Mouse (Mus musculus) testis, adult 2 months (tissue): ENCODE measurements around the gene Samt1. TPM values are rescaled to one million over a fixed set of nuclear protein-coding genes. Genes with fewer than 3 reads are reported as not detected.
"Not testable (repeated sequence)": the region's sequence is repeated elsewhere in the genome, so short reads cannot be mapped to it uniquely, and the experiment has no call there.

Experiments
- H3K27ac ChIP-seq: fragments of 200-500 bp; 2 replicates; pipeline ENCODE4 v1.5.1; 2012; ENCODE audit warnings: low read depth, low read length; ENCODE audit not compliant: control insufficient read depth, insufficient read depth
- H3K27me3 ChIP-seq: fragments of 200-500 bp; 2 replicates; pipeline ENCODE4 v1.6.1; 2012; ENCODE audit warnings: mild to moderate bottlenecking, low read length, moderate library complexity; ENCODE audit not compliant: control insufficient read depth, insufficient read depth
- H3K36me3 ChIP-seq: fragments of 200-500 bp; 2 replicates; pipeline ENCODE4 v1.6.1; 2012; ENCODE audit warnings: mild to moderate bottlenecking, low read length; ENCODE audit not compliant: control insufficient read depth, insufficient read depth
- H3K4me1 ChIP-seq: fragments of 200-500 bp; 2 replicates; pipeline ENCODE4 v1.6.1; 2012; ENCODE audit warnings: low read length; ENCODE audit not compliant: control insufficient read depth, insufficient read depth
- H3K4me3 ChIP-seq: fragments of 200-500 bp; 2 replicates; pipeline ENCODE4 v1.5.1; 2012; ENCODE audit warnings: low read depth, mild to moderate bottlenecking, low read length, moderate library complexity, mixed read lengths; ENCODE audit not compliant: control insufficient read depth
- CTCF ChIP-seq: fragments of 200-500 bp; IDR thresholded peaks from 2 replicates; pipeline ENCODE4 v1.5.1; 2012; ENCODE audit warnings: low read depth, mild to moderate bottlenecking, inconsistent platforms, low read length, moderate library complexity; ENCODE audit not compliant: control insufficient read depth, insufficient read depth, insufficient replicate concordance
- POLR2A ChIP-seq: fragments of 200-500 bp; IDR thresholded peaks from 2 replicates; pipeline ENCODE4 v1.6.1; 2012; ENCODE audit warnings: low read depth, mild to moderate bottlenecking, inconsistent platforms, low read length, moderate library complexity; ENCODE audit not compliant: control insufficient read depth
- polyA plus RNA-seq: library from polyadenylated mRNA; depleted of rRNA; stranded (reverse); fragments of >200 nt; gene quantifications from 2 replicates; pipeline ENCODE4 v1.2.3, GENCODE M21; 2012; rRNA removed

The Samt1 gene
- polyA plus RNA-seq, result 12.2 and 17.3 TPM in 2 replicates

DNA sequence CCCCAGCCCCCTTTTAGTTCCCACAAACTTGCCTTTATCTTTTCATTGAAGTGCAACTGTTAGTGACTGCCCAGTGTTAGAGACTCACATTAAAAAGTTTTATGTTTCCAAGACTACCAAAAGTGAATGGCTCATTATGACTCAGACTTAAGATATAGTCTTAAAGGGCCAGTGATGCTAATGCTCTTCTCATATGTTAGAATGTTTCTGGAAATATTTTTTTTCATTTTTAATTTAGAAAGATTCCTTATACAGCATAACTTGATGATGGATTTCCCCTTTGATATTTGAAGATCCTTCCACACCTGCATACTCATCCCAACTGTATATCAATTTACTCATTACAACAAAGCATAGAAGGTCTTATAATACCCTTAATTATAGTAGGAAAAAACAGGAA, at the start of gene Samt1:
TSS of gene Samt1 (minus strand) at position 101 of the 400 bp plus-strand sequence.
- not testable (repeated sequence) for H3K4me3 ChIP-seq, H3K27me3 ChIP-seq, H3K36me3 ChIP-seq, H3K4me1 ChIP-seq, H3K27ac ChIP-seq

DNA sequence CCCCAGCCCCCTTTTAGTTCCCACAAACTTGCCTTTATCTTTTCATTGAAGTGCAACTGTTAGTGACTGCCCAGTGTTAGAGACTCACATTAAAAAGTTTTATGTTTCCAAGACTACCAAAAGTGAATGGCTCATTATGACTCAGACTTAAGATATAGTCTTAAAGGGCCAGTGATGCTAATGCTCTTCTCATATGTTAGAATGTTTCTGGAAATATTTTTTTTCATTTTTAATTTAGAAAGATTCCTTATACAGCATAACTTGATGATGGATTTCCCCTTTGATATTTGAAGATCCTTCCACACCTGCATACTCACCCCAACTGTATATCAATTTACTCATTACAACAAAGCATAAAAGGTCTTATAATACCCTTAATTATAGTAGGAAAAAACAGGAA, 42.5 kb upstream of the Samt1 start, which contains the start of gene Gm10057:
TSS of gene Gm10057 (minus strand) at position 101 of the 400 bp plus-strand sequence.
- H3K4me3 ChIP-seq, H3K4me1 ChIP-seq, H3K27me3 ChIP-seq, H3K27ac ChIP-seq, H3K36me3 ChIP-seq: not testable (repeated sequence)

- not testable (repeated sequence) for H3K27me3 ChIP-seq, H3K36me3 ChIP-seq, H3K27ac ChIP-seq, H3K4me1 ChIP-seq, H3K4me3 ChIP-seq
These were observed 21.3 kb upstream of the Samt1 start, which contains the start of gene 4921511M17Rik for GRCm38 (mm10) chrX:154033727-154034126. 4921511M17Rik (minus strand) TSS chrX:154033827.

GRCm38 (mm10) chrX:153976914-153977313, 35.5 kb downstream of the Samt1 start:
- H3K4me3 ChIP-seq, H3K27ac ChIP-seq, H3K27me3 ChIP-seq, H3K4me1 ChIP-seq, H3K36me3 ChIP-seq: not testable (repeated sequence)

GRCm38 (mm10) chrX:153976467-153976866, 36.0 kb downstream of the Samt1 start:
- not testable (repeated sequence) for H3K27me3 ChIP-seq, H3K4me1 ChIP-seq, H3K4me3 ChIP-seq, H3K27ac ChIP-seq, H3K36me3 ChIP-seq

DNA sequence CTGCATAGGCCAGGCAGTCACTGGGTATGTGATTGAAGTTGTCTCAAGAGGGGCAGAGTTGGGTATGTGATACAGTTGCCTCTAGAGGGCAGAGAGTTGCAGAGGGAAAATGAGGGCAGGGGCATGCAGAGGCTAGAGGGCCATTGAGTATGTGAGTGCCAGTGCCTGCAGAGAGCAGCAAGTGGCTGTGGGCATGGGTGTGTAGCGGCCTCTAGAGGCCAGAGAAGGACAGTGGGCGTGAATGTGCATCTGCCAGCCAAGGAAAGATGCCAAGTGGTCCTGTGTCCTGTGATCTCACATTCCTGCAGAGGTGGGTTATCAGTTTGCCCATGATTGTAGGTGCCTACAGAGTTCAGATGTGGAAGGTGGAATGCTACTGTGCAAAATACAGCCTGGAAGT, 38.0 kb downstream of the Samt1 start:
- TF ChIP-seq POLR2A, result no peak
- TF ChIP-seq CTCF, result peak; percentile 20; the same call in 1 of the 2 replicates
- Histone ChIP-seq H3K4me3 (no peak overlapping the region), H3K27ac (no peak overlapping the region), H3K36me3 (no peaks in the 10 kb centered on the region), H3K27me3 (no peaks in the 10 kb centered on the region), H3K4me1 (no peaks in the 10 kb centered on the region)

- H3K27ac ChIP-seq, H3K27me3 ChIP-seq, H3K4me1 ChIP-seq, H3K36me3 ChIP-seq, H3K4me3 ChIP-seq: not testable (repeated sequence)
These were observed 59.6 kb downstream of the Samt1 start for GRCm38 (mm10) chrX:153952866-153953265.

Other genes with a start within 250 kb of the Samt1 start
- gene Spin2c, start 180.4 kb downstream of the Samt1 start, polyA plus RNA-seq, result 0.49 and 0.64 TPM in 2 replicates
- gene 4921511M17Rik, start 21.2 kb upstream of the Samt1 start, polyA plus RNA-seq, result 12.2 and 17.3 TPM in 2 replicates
- gene Gm10057, start 42.4 kb upstream of the Samt1 start, polyA plus RNA-seq, result 15.6 and 30.3 TPM in 2 replicates
- gene Gm15140, start 108.0 kb upstream of the Samt1 start, polyA plus RNA-seq, result 2.3 and 3.4 TPM in 2 replicates